Mouse (Mus musculus): ENCODE measurements around the gene Phactr3.

GRCm38 (mm10) chr2:178165943-178166342, 47.2 kb downstream of the Phactr3 start:
- TF ChIP-seq CTCF (IDR thresholded peaks at IDR 0.05; ENCODE audit: low read depth, low read length) = no peak
- no peak for TF ChIP-seq EP300 (IDR thresholded peaks at IDR 0.05; ENCODE audit: insufficient read depth, low read depth, low read length)
- TF ChIP-seq POLR2A (IDR thresholded peaks at IDR 0.05; ENCODE audit: insufficient read depth, low read length) = no peak

Measured in ES-Bruce4 (cell line).